Mouse (Mus musculus) hindbrain, embryonic 10.5 days (tissue): ENCODE measurements around the gene Lpar2. TPM values are rescaled to one million over a fixed set of nuclear protein-coding genes. Genes with fewer than 3 reads are reported as not detected.

Source experiments
- DNase-seq: peaks from one replicate; pipeline ENCODE4 v3.0.0-alpha.2; 2017; ENCODE audit warnings: low spot score
- H3K27ac ChIP-seq: fragments of 300-500 bp; sonication (generic); 2 replicates; pipeline ENCODE4 v1.5.1; 2016; ENCODE audit warnings: mild to moderate bottlenecking, moderate library complexity
- H3K27me3 ChIP-seq: fragments of 300-500 bp; sonication (generic); 2 replicates; pipeline ENCODE4 v1.6.1; 2016; ENCODE audit warnings: mild to moderate bottlenecking; ENCODE audit not compliant: poor library complexity, insufficient read depth, severe bottlenecking
- H3K36me3 ChIP-seq: fragments of 300-500 bp; sonication (generic); 2 replicates; pipeline ENCODE4 v1.6.1; 2016; ENCODE audit warnings: mild to moderate bottlenecking, moderate library complexity
- H3K4me1 ChIP-seq: fragments of 300-500 bp; sonication (generic); replicated peaks from 2 replicates; pipeline ENCODE4 v1.6.1; 2016; ENCODE audit warnings: mild to moderate bottlenecking
- H3K4me3 ChIP-seq: fragments of 300-500 bp; sonication (generic); 2 replicates; pipeline ENCODE4 v1.5.1; 2016; ENCODE audit warnings: mild to moderate bottlenecking, moderate library complexity
- H3K9me3 ChIP-seq: fragments of 300-500 bp; sonication (generic); 2 replicates; pipeline ENCODE4 v1.6.1; 2016; ENCODE audit warnings: mild to moderate bottlenecking, moderate library complexity
- WGBS: fragments of 180-500 bp; shearing (Covaris S2); methylation state at CpG from one replicate; pipeline ENCODE4 v1.1.7; 2016; 5-methylcytosine and 5-hydroxymethylcytosine counted together
- polyA plus RNA-seq: library from polyadenylated mRNA; unstranded; fragments of >200 nt; fragmentation: Nextera tagmentation; extraction: Ambion mirVana; gene quantifications from 2 replicates; pipeline ENCODE4 v1.2.1, GENCODE M21; 2016

Lpar2 gene
- polyA plus RNA-seq, 1 experiment from 2014 or later: 0.63 TPM

DNA sequence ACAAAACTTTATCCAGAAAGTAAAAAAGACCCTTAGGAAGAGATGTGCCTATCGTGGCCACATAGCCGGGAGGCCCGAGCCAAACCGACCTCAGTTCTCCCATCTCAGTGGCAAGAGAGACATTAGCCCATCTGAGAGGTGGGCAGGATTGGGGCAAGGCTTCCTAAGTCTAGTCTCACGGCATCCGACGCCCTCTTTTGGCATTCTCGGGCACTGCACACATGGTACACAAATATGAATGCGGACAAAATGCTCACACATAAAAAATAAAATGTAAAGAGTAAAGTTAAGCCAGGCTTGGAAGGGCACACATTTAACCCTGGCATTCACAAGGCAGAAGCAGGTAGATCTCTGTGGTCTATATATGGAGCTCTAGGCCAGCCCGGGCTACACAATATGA lies 31.6 kb downstream of the Lpar2 start:
- WGBS: 92% methylated on average over 10 of the region's 10 CpGs
- Histone ChIP-seq H3K27me3 (no peaks in the 10 kb centered on the region), H3K4me1 (no peaks in the 10 kb centered on the region), H3K36me3 (peaks cover 50% of the 10 kb centered on the region), H3K4me3 (no peak overlapping the region), H3K27ac (no peak overlapping the region), H3K9me3 (no peaks in the 10 kb centered on the region)
- no peak for DNase-seq

DNA sequence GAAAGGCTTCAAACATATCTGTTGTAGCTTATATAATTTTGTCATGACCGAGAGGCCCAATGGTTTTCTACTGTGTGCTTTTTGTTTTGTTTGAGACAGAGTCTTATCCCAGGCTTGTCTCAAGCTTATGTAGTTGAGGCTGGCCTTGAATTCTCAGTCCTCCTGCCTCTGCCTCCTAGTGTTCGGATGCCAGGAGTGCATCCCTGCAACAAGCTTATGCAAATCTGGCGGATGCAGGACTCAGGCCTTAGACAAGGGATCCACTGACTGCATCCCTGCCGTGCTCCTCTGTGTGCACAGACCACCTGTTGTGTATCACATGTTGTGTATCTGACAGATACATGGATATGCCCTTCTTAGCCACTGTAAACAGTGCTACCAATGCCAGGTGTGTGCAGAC lies 38.6 kb downstream of the Lpar2 start:
- peak; percentile 11 for DNase-seq
- H3K36me3 ChIP-seq: peaks cover 63% of the 10 kb centered on the region
- H3K9me3 ChIP-seq: no peaks in the 10 kb centered on the region

DNA sequence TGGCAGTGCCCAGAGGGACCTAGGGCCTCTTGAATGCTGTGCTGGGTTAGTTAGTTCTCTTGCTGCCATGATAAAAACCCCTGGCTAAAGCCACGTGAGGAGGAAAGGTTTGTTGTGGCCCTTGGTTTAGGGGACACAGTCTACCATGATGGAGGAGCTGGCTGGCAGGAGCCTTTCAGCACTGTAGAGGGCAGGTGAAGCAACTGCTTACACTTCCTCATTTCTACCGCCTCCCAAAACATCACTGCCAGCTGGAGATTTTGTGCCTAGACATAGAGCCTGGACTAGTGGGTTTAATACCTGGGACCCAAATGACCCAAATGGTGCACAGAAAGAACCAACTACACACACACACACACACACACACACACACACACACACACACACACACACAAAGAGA lies 39.0 kb downstream of the Lpar2 start:
- 62% methylated on average over 2 of the region's 2 CpGs for WGBS
- Histone ChIP-seq H3K27me3 (no peaks in the 10 kb centered on the region), H3K36me3 (peaks cover 66% of the 10 kb centered on the region)

More for the DNA sequence above, 38.6 kb downstream of the Lpar2 start:
- no peak overlapping the region for H3K4me3 ChIP-seq
- 59% methylated on average over 4 of the region's 4 CpGs for WGBS
- no peaks in the 10 kb centered on the region for H3K4me1 ChIP-seq
- H3K27me3 ChIP-seq: no peaks in the 10 kb centered on the region
- H3K27ac ChIP-seq: no peak overlapping the region

DNA sequence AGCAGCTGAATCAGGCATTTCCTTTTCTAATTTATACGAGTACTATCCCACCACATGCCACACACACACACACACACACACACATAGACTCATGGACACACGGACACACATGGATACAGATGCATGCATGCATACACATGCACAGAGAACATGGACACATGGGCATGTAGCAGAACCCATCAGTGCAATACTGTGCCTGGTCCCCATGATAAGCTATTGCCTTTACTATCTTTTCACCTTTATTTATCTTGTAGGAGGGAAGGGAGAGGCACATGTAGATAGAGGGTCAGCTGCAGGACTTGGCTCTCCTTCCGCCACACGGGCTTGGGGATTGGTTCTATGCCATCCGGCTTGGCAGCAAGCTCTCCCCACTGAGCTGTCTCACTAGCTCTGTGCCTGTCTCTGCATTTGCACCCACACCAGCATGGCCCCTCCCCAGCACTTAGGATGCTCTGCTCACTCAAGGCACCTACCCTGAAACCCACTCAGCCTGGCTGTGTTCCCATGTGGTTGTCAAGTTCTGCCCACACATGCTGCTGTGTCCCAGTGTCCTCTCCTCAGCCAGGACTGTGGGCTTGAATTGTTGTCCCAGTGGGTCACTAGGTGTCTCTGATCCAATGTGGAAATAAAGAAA lies 41.3 kb downstream of the Lpar2 start:
- H3K27ac ChIP-seq: no peak overlapping the region
- 87% methylated on average over 5 of the region's 5 CpGs for WGBS
- no peaks in the 10 kb centered on the region for H3K9me3 ChIP-seq
- peaks cover 70% of the 10 kb centered on the region for H3K36me3 ChIP-seq
- DNase-seq: no peak
- H3K4me1 ChIP-seq: no peaks in the 10 kb centered on the region
- H3K4me3 ChIP-seq: no peak overlapping the region
- H3K27me3 ChIP-seq: no peaks in the 10 kb centered on the region

More for the DNA sequence above, 39.0 kb downstream of the Lpar2 start:
- Histone ChIP-seq H3K4me1 (no peaks in the 10 kb centered on the region), H3K27ac (no peak overlapping the region), H3K9me3 (no peaks in the 10 kb centered on the region), H3K4me3 (no peak overlapping the region)
- DNase-seq: no peak

DNA sequence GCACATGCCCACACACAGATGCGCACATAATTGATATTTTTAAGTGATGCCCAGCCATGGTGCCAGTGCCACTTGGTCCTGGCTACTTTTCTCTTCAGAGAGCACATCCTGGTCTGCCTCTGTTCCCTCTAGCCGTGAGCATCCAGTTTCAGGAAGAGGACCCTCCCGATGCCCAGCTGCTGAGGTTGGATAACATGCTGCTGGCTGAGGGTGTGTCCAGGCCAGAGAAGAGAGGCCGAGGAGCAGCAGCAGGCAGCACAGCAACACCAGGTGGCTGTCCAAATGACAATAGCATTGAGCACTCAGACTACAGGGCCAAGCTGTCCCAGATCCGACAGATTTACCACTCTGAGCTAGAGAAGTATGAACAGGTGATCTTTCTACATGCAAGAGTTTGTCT lies 42.0 kb downstream of the Lpar2 start:
- 79% methylated on average over 5 of the region's 5 CpGs for WGBS
- Histone ChIP-seq H3K4me3 (no peak overlapping the region), H3K4me1 (no peaks in the 10 kb centered on the region), H3K27ac (no peak overlapping the region), H3K36me3 (peaks cover 65% of the 10 kb centered on the region), H3K27me3 (no peaks in the 10 kb centered on the region), H3K9me3 (no peaks in the 10 kb centered on the region)
- DNase-seq: no peak

DNA sequence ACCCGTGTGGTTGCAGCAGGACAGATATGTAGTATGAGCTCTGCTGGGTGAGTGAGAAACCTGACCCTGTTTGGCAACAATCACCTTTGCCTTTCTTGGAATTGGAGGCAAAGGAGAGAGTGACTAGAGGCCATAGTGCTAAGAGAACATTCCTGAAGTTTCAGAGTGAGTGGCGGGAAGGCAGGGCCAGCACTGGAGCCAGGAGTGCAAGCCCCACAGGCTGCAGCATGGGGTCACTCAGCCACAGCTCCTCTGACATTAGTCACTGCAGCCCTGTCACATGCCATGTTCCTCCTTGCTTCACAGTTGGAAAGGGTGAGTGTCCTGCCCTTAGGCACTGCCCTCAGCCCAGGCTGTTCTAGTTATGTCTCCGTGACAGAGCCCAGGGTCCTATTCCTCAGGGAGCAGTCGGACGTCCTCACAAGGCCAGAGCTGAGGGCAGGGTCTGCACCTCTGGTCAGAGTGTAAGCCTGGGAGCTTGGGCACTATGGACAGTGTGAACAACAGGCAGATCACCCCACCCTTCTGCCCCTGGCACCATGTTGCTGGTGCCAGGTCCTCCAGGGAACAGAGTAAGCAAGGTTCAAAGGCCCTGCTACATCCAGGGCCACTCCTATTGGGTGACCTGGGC lies 45.6 kb downstream of the Lpar2 start:
- H3K36me3 ChIP-seq: peaks cover 60% of the 10 kb centered on the region
- WGBS: 65% methylated on average over 5 of the region's 5 CpGs
- H3K9me3 ChIP-seq: no peaks in the 10 kb centered on the region

DNA sequence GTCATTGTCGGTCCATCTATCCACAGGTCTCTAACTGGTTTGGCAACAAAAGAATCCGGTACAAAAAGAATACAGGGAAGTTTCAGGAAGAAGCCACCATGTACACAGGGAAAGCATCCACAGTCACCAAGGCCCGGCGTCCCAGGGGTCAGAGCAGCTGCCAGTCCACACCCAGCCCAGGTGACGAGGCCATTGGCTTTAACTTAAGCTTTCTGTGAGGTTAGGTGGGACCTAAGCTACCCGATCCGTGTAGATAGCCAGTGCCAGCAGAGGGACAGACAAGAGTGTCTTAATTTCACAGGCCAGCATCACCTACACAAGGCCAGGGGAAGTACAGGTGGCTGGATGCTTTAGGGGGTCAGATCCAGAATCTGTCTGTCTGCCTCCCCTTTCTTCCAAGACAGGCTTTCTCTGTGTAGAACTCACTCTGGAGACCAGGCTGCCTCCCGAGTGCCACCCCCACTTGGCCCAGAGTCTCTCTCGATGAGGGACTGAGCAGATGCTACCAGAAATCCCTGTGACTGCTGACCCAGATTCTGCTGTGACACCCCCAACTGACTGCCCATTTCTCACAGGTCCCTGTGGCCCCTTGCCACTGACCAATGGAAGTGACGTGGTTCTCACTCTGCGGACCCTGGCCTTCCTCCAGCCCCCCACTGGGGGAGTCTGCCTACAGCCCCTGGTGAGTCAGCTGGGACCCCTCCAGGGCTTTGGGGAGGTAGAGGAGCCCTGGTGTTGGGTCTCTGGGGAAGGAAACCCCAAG lies 48.0 kb downstream of the Lpar2 start:
- Histone ChIP-seq H3K4me1 (no peaks in the 10 kb centered on the region), H3K27me3 (no peaks in the 10 kb centered on the region), H3K9me3 (no peaks in the 10 kb centered on the region), H3K27ac (no peak overlapping the region), H3K36me3 (peaks cover 41% of the 10 kb centered on the region), H3K4me3 (no peak overlapping the region)
- 85% methylated on average over 11 of the region's 11 CpGs for WGBS
- no peak for DNase-seq

More for the DNA sequence above, 45.6 kb downstream of the Lpar2 start:
- Histone ChIP-seq H3K27me3 (no peaks in the 10 kb centered on the region), H3K4me3 (no peak overlapping the region), H3K4me1 (no peaks in the 10 kb centered on the region), H3K27ac (no peak overlapping the region)
- DNase-seq: no peak

DNA sequence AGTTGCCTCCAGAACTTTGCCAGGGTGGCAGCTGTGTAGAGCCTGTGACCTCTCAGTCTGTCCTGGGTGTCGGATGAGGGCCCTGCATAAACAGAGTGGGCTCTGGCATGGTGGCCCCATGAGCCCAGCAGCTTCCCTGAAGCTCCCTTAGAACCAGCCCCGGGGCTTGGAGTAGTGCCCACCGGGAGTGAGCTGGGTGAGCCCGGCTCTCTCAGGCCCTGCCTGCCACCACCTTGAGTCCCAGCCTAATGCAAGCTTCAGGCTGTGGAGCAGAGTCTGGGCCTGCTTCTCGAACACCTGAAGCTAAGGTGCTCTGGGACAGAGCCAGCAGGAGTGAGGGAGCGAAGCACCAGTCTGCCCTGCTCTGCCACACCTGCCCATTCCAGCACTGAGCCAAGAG lies 48.7 kb downstream of the Lpar2 start:
- WGBS: 88% methylated on average over 6 of the region's 6 CpGs
- no peak overlapping the region for H3K4me3 ChIP-seq
- H3K27ac ChIP-seq: no peak overlapping the region
- H3K4me1 ChIP-seq: no peaks in the 10 kb centered on the region
- DNase-seq: no peak
- peaks cover 34% of the 10 kb centered on the region for H3K36me3 ChIP-seq
- peaks cover under 1% of the 10 kb centered on the region for H3K27me3 ChIP-seq
- no peaks in the 10 kb centered on the region for H3K9me3 ChIP-seq

DNA sequence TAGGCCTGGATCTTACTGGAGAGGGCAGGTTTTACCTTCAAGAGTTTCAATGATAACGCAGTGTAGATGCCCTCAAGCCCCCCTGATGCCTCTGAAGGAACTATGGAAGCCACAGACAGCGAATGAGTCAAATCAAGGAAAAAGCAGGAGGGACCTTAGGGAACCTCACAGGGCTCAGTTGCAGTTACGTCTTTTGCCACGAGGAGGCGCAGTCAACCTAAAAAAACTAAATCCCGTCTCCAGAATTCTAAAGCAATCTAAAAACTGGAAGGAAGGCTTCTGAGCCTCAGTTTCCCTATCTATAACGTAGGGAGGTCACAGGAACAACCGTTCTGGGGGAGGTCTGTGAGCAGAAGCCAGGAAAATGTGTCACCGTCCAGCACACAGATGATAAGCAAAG lies 51.9 kb downstream of the Lpar2 start:
- no peaks in the 10 kb centered on the region for H3K9me3 ChIP-seq
- H3K27ac ChIP-seq: no peak overlapping the region
- 0 out of 2 replicates have a peak, but pooled peaks cover 4% of the 10 kb centered on the region for H3K4me1 ChIP-seq
- H3K27me3 ChIP-seq: peaks cover 33% of the 10 kb centered on the region
- H3K36me3 ChIP-seq: peaks cover 27% of the 10 kb centered on the region
- no peak overlapping the region for H3K4me3 ChIP-seq
- 15% methylated on average over 9 of the region's 9 CpGs for WGBS
- DNase-seq: peak; percentile 74

DNA sequence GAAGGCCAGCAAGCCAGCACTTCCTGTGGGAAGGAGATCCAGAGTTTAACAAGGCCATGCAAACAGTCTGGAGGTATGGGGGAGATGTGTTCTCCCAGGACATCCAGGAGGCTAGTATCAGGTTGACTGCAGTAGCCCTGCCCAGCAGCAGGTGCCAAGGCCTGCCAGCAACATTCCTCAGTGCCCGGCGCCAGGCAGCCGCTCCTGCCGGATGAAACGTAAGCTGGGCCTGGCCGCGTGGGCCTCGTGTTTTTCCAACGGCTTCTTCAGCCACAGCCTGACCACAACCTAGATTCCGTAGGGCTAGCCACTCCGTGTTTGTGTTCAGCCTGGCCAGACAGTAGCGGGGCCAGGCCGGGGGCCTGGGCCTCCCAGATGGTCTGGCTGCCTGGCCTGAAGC lies 52.4 kb downstream of the Lpar2 start:
- H3K9me3 ChIP-seq: no peaks in the 10 kb centered on the region
- no peak overlapping the region for H3K4me3 ChIP-seq
- H3K36me3 ChIP-seq: peaks cover 27% of the 10 kb centered on the region
- H3K27me3 ChIP-seq: peaks cover 38% of the 10 kb centered on the region
- 90% methylated on average over 13 of the region's 13 CpGs for WGBS
- no peak overlapping the region for H3K27ac ChIP-seq
- DNase-seq: no peak
- H3K4me1 ChIP-seq: peaks cover 4% of the 10 kb centered on the region; the same call in 1 of the 2 replicates

DNA sequence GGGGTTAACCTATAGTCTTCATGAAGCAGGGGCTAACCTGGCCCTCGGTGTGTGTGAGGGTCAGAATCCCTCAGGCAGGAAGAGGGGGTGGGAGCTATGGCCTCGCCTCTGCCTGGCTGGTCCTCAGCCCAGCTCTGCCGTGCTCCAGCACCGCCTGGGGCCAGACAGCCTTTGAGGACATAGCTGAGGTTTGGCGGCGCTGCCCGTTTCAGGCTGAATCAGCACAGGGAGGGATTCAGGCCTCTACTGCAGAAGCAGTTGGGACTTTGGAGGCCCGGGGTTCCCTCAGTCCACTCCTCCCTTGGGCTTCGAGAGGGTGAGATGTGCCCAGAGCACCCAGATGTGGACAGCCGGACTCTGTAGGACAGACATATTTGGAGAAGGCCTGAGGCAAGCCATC lies 53.9 kb downstream of the Lpar2 start:
- peaks cover 6% of the 10 kb centered on the region for H3K4me1 ChIP-seq
- H3K27me3 ChIP-seq: peaks cover 52% of the 10 kb centered on the region
- peaks cover 16% of the 10 kb centered on the region for H3K36me3 ChIP-seq
- WGBS: 45% methylated on average over 10 of the region's 10 CpGs
- no peak overlapping the region for H3K27ac ChIP-seq
- DNase-seq: no peak
- no peak overlapping the region for H3K4me3 ChIP-seq
- no peaks in the 10 kb centered on the region for H3K9me3 ChIP-seq

DNA sequence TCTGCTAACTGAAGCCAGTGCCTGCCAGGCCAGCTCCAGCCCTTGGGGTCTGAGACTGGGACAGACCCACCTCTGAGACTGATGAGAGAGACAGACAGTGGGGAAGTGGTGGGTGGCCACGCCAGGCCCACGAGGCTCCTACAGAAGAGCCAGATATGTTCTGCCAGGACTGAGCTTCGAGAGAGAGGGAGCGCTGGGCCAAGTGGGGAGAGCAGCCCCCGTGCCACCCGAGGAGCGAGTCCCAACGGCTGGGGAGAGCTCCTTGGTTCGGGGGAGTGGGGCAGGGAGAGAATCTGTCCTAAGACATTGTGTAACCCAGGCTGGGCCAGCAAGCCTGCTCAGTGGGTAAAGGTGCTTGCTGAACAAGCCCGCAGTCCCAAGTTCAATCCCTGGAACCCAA lies 54.7 kb downstream of the Lpar2 start:
- Histone ChIP-seq H3K4me3 (no peak overlapping the region), H3K27ac (no peak overlapping the region), H3K9me3 (no peaks in the 10 kb centered on the region), H3K36me3 (peaks cover 8% of the 10 kb centered on the region), H3K27me3 (peaks cover 61% of the 10 kb centered on the region), H3K4me1 (peaks cover 15% of the 10 kb centered on the region)
- 78% methylated on average over 10 of the region's 10 CpGs for WGBS
- no peak for DNase-seq

DNA sequence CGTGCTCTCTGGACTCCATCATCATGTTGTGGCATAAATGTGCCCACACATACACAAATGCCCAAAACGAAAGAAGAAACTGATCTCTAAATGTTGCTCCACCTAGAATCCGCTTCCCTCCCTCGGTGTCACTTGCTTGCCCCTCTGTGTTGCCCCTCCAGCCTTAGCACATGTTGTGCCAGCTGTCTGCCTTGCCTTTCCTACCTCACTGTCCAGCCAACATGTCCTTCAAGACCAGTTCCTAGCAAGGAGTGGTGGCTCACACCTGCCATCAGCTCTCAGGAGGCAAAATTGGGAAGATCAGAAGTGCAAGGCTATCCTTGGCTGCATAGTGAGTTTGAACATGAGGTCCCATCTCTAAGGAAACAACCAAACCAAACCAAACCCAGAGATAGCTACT lies 55.2 kb downstream of the Lpar2 start:
- Histone ChIP-seq H3K9me3 (no peaks in the 10 kb centered on the region), H3K27ac (no peak overlapping the region), H3K36me3 (peaks cover 4% of the 10 kb centered on the region; the same call in 1 of the 2 replicates), H3K4me1 (peaks cover 19% of the 10 kb centered on the region), H3K4me3 (no peak overlapping the region), H3K27me3 (peaks cover 65% of the 10 kb centered on the region)
- whole genome bisulfite sequencing: 87% methylated on average over 4 of the region's 4 CpGs
- DNase-seq: no peak
